Mouse (Mus musculus) liver, postnatal 0 days (tissue): ENCODE data around the gene Syt14. TPM values are rescaled to one million over a fixed set of nuclear protein-coding genes. Genes with fewer than 3 reads are reported as not detected.

Experiments used
- ATAC-seq: fragments of 200-750 bp; cut with Nextera tagmentation; 2 replicates; pipeline ENCODE4 v1.8.0; 2017; ENCODE audit warnings: mild to moderate bottlenecking, moderate library complexity
- DNase-seq: peaks from one replicate; pipeline ENCODE4 v3.0.0-alpha.2; 2016
- H3K27ac ChIP-seq: fragments of 300-500 bp; sonication (generic); 2 replicates; pipeline ENCODE4 v1.5.1; 2014; ENCODE audit warnings: antibody characterized with exemption, moderate library complexity, mild to moderate bottlenecking, low read depth
- H3K27me3 ChIP-seq: fragments of 300-500 bp; sonication (generic); 2 replicates; pipeline ENCODE4 v1.6.1; 2014; ENCODE audit warnings: low read length, control low read depth, mixed read lengths; ENCODE audit not compliant: insufficient read depth
- H3K36me3 ChIP-seq: fragments of 300-500 bp; sonication (generic); replicated peaks from 2 replicates; pipeline ENCODE4 v1.6.1; 2014; ENCODE audit warnings: mild to moderate bottlenecking, control low read depth, low read length, moderate library complexity, mixed read lengths; ENCODE audit not compliant: insufficient read depth
- H3K4me1 ChIP-seq: fragments of 300-500 bp; sonication (generic); 2 replicates; pipeline ENCODE4 v1.6.1; 2014; ENCODE audit warnings: antibody characterized with exemption, mild to moderate bottlenecking, control low read depth; ENCODE audit not compliant: insufficient read depth
- H3K4me2 ChIP-seq: fragments of 300-500 bp; sonication (generic); 2 replicates; pipeline ENCODE4 v1.6.1; 2014; ENCODE audit warnings: low read depth, mild to moderate bottlenecking, low read length, moderate library complexity, mixed read lengths
- H3K4me3 ChIP-seq: fragments of 300-500 bp; sonication (generic); 2 replicates; pipeline ENCODE4 v1.5.1; 2014; ENCODE audit warnings: low read depth, low read length
- H3K9ac ChIP-seq: fragments of 300-500 bp; sonication (generic); replicated peaks from 2 replicates; pipeline ENCODE4 v1.6.1; 2014; ENCODE audit warnings: mild to moderate bottlenecking, moderate library complexity
- H3K9me3 ChIP-seq: fragments of 300-500 bp; sonication (generic); 2 replicates; pipeline ENCODE4 v1.6.1; 2016; ENCODE audit warnings: mild to moderate bottlenecking, control low read depth, low read length, mixed read lengths
- CTCF ChIP-seq: sonication (generic); IDR thresholded peaks from 2 replicates; pipeline ENCODE4 v1.5.1; 2016; ENCODE audit warnings: antibody characterized with exemption, low read depth
- EP300 ChIP-seq: IDR thresholded peaks from 2 replicates; pipeline ENCODE4 v1.6.1; 2016; ENCODE audit warnings: antibody characterized with exemption, low read depth, mild to moderate bottlenecking
- WGBS: fragments of 180-500 bp; shearing (Covaris S2); extraction: QIAGEN DNeasy Blood & Tissue Kit; methylation state at CpG from one replicate; pipeline ENCODE4 v1.1.7; 2014; ENCODE audit not compliant: insufficient replicate concordance; 5-methylcytosine and 5-hydroxymethylcytosine counted together
- polyA plus RNA-seq: library from polyadenylated mRNA; unstranded; fragments of >200 nt; fragmentation: Nextera tagmentation; extraction: Ambion mirVana; gene quantifications from 2 replicates; pipeline ENCODE4 v1.2.1, GENCODE M21; 2015

Syt14 gene
- polyA plus RNA-seq, 1 experiment from 2014 or later: 1.8 TPM

DNA sequence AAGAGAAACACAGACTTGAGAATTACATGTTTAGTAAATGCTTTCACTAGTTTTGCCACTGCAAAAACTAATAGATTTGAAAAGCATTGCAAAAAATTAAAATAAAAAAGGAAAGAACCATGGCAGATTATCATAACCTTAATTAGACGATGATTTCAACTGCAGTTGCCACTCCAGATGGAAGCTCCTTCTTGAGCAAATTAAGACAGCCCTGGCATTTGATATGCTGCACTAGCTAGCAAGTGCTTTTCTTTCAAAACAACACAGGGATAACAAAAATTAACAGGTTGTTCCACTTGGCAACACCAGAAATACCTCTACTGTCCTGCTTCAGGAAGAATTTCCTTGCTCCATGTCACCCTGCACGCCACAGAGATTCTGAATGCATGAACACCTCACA, 97.6 kb downstream of the Syt14 start:
- WGBS: 77% methylated on average over 2 of the region's 2 CpGs
- TF ChIP-seq EP300 (no peak), CTCF (no peak)
- Histone ChIP-seq H3K36me3 (no peaks in the 10 kb centered on the region), H3K9me3 (no peaks in the 10 kb centered on the region), H3K27ac (no peak overlapping the region), H3K4me3 (no peak overlapping the region), H3K4me2 (no peak overlapping the region), H3K4me1 (no peaks in the 10 kb centered on the region), H3K27me3 (no peaks in the 10 kb centered on the region), H3K9ac (no peak overlapping the region)
- DNase-seq (no peak), ATAC-seq (no peak)

DNA sequence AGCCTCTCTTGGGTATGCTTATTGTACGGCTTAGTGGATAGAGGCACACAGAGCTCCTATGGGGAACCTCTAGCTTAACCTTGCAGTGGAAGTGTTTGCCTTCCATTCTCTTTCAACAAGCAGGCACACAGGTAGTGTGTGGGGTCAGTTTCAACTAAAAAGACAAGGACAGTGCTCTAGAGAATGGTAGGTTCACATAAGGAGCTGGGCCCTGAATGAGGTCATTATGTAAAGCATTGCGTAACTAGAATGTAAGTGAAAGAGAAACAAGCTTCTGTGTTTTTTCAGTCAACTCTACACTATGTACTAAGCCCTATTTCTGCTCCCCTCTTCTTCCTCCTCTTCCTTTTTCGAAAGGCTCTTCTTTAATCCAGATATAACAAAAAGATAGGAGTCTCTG, 103.8 kb downstream of the Syt14 start:
- H3K27ac ChIP-seq: peak overlapping the region; percentile 60; the same call in 1 of the 2 replicates
- peak; percentile 88 for ATAC-seq
- H3K27me3 ChIP-seq: no peaks in the 10 kb centered on the region
- TF ChIP-seq EP300 (no peak), CTCF (no peak)
- no peak overlapping the region for H3K4me2 ChIP-seq
- DNase-seq: no peak
- no peaks in the 10 kb centered on the region for H3K9me3 ChIP-seq
- H3K9ac ChIP-seq: no peak overlapping the region
- no peak overlapping the region for H3K4me3 ChIP-seq
- peaks cover 3% of the 10 kb centered on the region; the same call in 1 of the 2 replicates for H3K4me1 ChIP-seq
- H3K36me3 ChIP-seq: no peaks in the 10 kb centered on the region
- WGBS: 59% methylated on average over 3 of the region's 3 CpGs

DNA sequence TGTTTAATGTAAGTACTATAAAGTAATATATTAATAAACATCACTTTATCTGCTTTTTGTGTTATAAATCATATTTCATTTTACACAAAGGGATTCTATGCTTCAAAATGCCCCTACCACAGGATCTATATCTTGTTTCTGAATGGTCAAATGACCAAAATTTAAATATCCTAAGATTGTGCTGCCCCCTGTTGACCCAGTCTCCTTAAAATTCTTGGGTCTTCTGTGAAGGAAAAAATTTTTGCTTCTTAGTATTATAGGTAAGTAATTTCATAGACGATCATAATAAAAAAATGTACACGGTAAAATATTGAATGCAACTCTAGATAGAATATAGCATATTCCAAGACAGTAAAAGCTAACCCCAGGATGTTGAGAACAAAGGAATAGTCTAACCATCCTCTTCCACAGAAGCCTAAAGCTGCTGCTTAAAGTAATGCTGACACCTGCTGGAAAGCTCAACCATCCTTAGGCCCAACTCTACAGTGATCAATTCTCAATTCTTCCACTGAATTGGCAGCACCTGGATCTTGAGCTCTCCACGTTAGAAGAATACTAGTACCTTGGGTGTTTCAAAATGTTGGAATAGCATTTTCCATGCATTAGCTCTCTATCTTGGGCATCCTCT, 123.4 kb downstream of the Syt14 start:
- no peak overlapping the region for H3K4me2 ChIP-seq
- H3K4me3 ChIP-seq: no peak overlapping the region
- no peaks in the 10 kb centered on the region for H3K36me3 ChIP-seq
- H3K9me3 ChIP-seq: peaks cover 3% of the 10 kb centered on the region; the same call in 1 of the 2 replicates
- no peaks in the 10 kb centered on the region for H3K27me3 ChIP-seq
- ATAC-seq (no peak), DNase-seq (no peak)
- H3K27ac ChIP-seq: no peak overlapping the region
- no peaks in the 10 kb centered on the region for H3K4me1 ChIP-seq
- TF ChIP-seq CTCF (peak; percentile 16; the same call in 1 of the 2 replicates), EP300 (no peak)
- no peak overlapping the region for H3K9ac ChIP-seq
- WGBS: 70% methylated on average over 3 of the region's 3 CpGs

DNA sequence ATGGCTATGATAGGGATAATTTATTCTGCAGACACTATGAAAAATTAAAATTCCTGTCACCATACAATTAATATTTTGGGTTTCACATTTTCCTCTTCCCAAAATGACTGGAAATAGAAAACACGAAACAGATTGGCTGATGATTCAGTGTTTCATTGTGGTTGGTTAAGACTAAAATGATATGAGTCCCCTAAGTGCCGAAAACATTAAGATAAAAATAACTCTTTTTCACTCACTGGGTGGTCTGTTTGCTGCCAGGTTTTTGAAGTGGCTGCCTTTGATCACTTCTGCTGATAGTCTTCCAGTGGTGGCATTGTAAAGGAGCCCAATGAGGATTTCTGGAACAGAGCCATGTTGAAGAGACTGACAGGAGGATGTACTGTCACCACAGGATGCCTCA, 134.1 kb downstream of the Syt14 start:
- no peak overlapping the region for H3K4me2 ChIP-seq
- no peaks in the 10 kb centered on the region for H3K36me3 ChIP-seq
- TF ChIP-seq EP300: no peak
- no peak for TF ChIP-seq CTCF
- H3K9ac ChIP-seq: no peak overlapping the region
- WGBS: 70% methylated on average over 2 of the region's 2 CpGs
- H3K27ac ChIP-seq: no peak overlapping the region
- no peaks in the 10 kb centered on the region for H3K4me1 ChIP-seq
- DNase-seq (no peak), ATAC-seq (no peak)
- H3K4me3 ChIP-seq: no peak overlapping the region
- no peaks in the 10 kb centered on the region for H3K27me3 ChIP-seq
- no peaks in the 10 kb centered on the region for H3K9me3 ChIP-seq

DNA sequence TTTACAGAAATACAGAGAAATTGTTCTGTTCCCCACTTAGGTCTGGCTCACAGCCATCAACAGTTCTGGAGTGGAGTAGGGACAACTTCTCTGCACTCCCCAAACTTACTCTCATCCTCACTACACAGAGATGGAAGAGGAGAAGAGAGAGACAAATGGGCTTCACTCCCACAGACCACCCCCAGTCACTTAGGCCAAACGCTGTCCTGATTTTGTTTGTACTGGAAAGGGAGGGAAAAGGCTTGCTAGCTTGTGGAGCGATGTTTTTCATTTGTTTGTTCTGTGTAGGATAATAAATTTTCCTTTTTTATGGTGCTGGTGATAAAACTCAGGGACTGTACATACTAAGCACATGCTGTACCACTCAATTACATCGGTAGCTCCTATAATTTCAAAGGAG, 134.7 kb downstream of the Syt14 start:
- H3K4me3 ChIP-seq: no peak overlapping the region
- WGBS: 72% methylated on average over 3 of the region's 3 CpGs
- no peak for TF ChIP-seq CTCF
- H3K9ac ChIP-seq: no peak overlapping the region
- DNase-seq: no peak
- no peak overlapping the region for H3K4me2 ChIP-seq
- no peak overlapping the region for H3K27ac ChIP-seq
- ATAC-seq: no peak
- H3K4me1 ChIP-seq: no peaks in the 10 kb centered on the region
- no peaks in the 10 kb centered on the region for H3K9me3 ChIP-seq
- H3K27me3 ChIP-seq: no peaks in the 10 kb centered on the region
- no peaks in the 10 kb centered on the region for H3K36me3 ChIP-seq

DNA sequence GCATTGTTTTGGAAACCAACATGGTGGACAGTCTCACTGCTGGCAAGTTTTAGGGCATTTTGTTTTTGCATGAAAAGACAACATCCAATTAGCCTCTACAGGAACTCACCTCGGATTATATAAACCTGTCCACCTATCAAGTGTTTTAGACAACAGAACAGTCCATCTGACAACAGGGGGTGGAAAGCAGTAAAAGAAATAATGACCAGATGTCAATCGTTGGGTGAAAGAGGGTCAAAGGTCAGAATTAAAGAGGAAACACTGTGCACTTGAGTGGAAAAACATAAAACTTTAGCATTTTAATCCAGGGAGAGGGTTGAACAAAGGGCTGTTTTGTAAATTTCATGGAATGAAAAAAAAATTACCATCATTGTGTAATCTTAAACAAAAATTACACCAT, 136.8 kb downstream of the Syt14 start:
- H3K4me3 ChIP-seq: no peak overlapping the region
- H3K27me3 ChIP-seq: no peaks in the 10 kb centered on the region
- no peak overlapping the region for H3K9ac ChIP-seq
- DNase-seq: no peak
- no peak overlapping the region for H3K27ac ChIP-seq
- H3K4me2 ChIP-seq: no peak overlapping the region
- 66% methylated on average over 2 of the region's 2 CpGs for WGBS
- no peak for TF ChIP-seq EP300
- TF ChIP-seq CTCF: no peak
- H3K9me3 ChIP-seq: no peaks in the 10 kb centered on the region
- no peaks in the 10 kb centered on the region for H3K36me3 ChIP-seq
- ATAC-seq: no peak
- no peaks in the 10 kb centered on the region for H3K4me1 ChIP-seq

DNA sequence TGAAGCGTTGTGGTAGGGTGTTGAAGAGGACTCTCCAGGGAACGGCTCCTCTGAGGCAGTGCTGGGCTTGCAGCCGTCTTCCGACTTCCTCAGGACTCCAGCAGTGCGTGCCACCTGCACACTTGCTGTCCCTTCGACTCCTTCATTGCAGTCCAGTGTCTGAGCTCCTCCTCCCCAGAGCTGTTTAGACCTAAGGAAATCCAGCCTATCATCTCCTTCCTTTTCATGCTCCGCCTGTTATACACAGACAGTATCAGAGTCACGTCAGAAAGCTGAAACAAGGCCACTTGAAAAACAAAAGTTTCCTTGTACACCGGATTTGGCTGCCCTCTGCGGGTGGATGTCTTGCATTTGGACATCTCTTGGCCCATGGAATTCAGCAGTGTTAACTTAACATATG, 138.4 kb downstream of the Syt14 start:
- Histone ChIP-seq H3K4me3 (no peak overlapping the region), H3K4me2 (no peak overlapping the region), H3K27ac (no peak overlapping the region), H3K9me3 (no peaks in the 10 kb centered on the region), H3K9ac (no peak overlapping the region), H3K27me3 (no peaks in the 10 kb centered on the region), H3K36me3 (no peaks in the 10 kb centered on the region), H3K4me1 (no peaks in the 10 kb centered on the region)
- DNase-seq (peak; percentile 20), ATAC-seq (0 out of 2 replicates have a peak, but pooled peaks have one; percentile 43)
- TF ChIP-seq CTCF: no peak
- TF ChIP-seq EP300: no peak
- WGBS: 85% methylated on average over 10 of the region's 10 CpGs
